Mouse (Mus musculus) retina, adult 2 months (tissue): Measurements from ENCODE around the gene Btbd35f5.
"Not testable (repeated sequence)": the region's sequence is repeated elsewhere in the genome, so short reads cannot be mapped to it uniquely, and the experiment has no call there.

ENCODE experiments used
- DNase-seq: peaks from one replicate; pipeline ENCODE4 v3.0.0-alpha.2; 2012; ENCODE audit warnings: low read depth, low spot score

The Btbd35f5 gene

GRCm38 (mm10) chrX:32973597-32973996 is at the start of gene Btbd35f5:
Gene Btbd35f5, plus strand, starts transcription at chrX:32973897.
- DNase-seq, result not testable (repeated sequence)

- not testable (repeated sequence) for DNase-seq
Measured at GRCm38 (mm10) chrX:32941468-32941867, 32.2 kb upstream of the Btbd35f5 start, which contains the start of gene Gm21789. Gene Gm21789, plus strand, starts transcription at chrX:32941768.
